Mouse (Mus musculus) adrenal gland, adult 2 months (tissue): ENCODE measurements around the gene Cenpt. TPM values are rescaled to one million over a fixed set of nuclear protein-coding genes. Genes with fewer than 3 reads are reported as not detected.
A peak's percentile ranks its signal among the peaks of the same experiment; 100 is the strongest.

Experiments
- DNase-seq: peaks from one replicate; pipeline ENCODE4 v3.0.0; 2021
- long read RNA-seq: library from polyadenylated mRNA; stranded (forward); transcript quantifications from one replicate; pipeline ENCODE4 v2.0.0, GENCODE M21; 2021
- polyA plus RNA-seq: library from polyadenylated mRNA; depleted of rRNA; stranded (reverse); fragments of >200 nt; gene quantifications from 2 replicates; pipeline ENCODE4 v1.2.3, GENCODE M21; 2012; rRNA removed
- total RNA-seq, 2 experiments: library from RNA; stranded (reverse); gene quantifications; 2 replicates each; pipeline ENCODE4 v1.2.3; 2021

The Cenpt gene
- total RNA-seq (1 to 10 TPM; 5.9 to 6.7 TPM), polyA plus RNA-seq (5.9 and 8.1 TPM in 2 replicates)
- long read RNA-seq, transcript Cenpt-201 (13 exons, 1,814 nt): major isoform, 8 of 9 reads
- long read RNA-seq, partial matches to known transcripts: 1 of 9 reads
- long read RNA-seq, other reads (novel, unspliced or antisense): 0 of 9 reads

- DNase-seq: no peak
Measured at GRCm38 (mm10) chr8:105853178-105853577, at the start of gene Cenpt. Gene Cenpt, minus strand, starts transcription at chr8:105853278.

GRCm38 (mm10) chr8:105900941-105901616 is 48.0 kb upstream of the Cenpt start:
- no peak for DNase-seq

GRCm38 (mm10) chr8:105900180-105900940 is 47.3 kb upstream of the Cenpt start, which contains the start of gene Pskh1:
Gene Pskh1, plus strand, starts transcription at chr8:105900441.
- DNase-seq: peak; percentile 96

GRCm38 (mm10) chr8:105897801-105898480 is 44.9 kb upstream of the Cenpt start:
- DNase-seq: no peak

GRCm38 (mm10) chr8:105893339-105893738 is 40.3 kb upstream of the Cenpt start, which contains the start of gene Nrn1l:
Gene Nrn1l, plus strand, starts transcription at chr8:105893567.
- DNase-seq: peak; percentile 82

- peak; percentile 25 for DNase-seq
Measured at GRCm38 (mm10) chr8:105892432-105892831, 39.4 kb upstream of the Cenpt start.

GRCm38 (mm10) chr8:105890870-105891269 is 37.8 kb upstream of the Cenpt start:
- DNase-seq: no peak

GRCm38 (mm10) chr8:105889756-105890465 is 36.8 kb upstream of the Cenpt start:
- DNase-seq: no peak

GRCm38 (mm10) chr8:105880754-105881520 is 27.9 kb upstream of the Cenpt start, which contains the start of gene Edc4:
Gene Edc4, plus strand, starts transcription at chr8:105880881.
- peak; percentile 91 for DNase-seq

- DNase-seq: no peak
Measured at GRCm38 (mm10) chr8:105874301-105874700, 21.2 kb upstream of the Cenpt start.

GRCm38 (mm10) chr8:105866364-105867029 is 13.4 kb upstream of the Cenpt start:
- no peak for DNase-seq

- DNase-seq: peak; percentile 49
Measured at GRCm38 (mm10) chr8:105861951-105862350, 8.9 kb upstream of the Cenpt start.

GRCm38 (mm10) chr8:105860143-105860981 is 7.3 kb upstream of the Cenpt start, which contains the start of gene Nutf2:
Gene Nutf2, plus strand, starts transcription at chr8:105860580.
- peak; percentile 98 for DNase-seq

GRCm38 (mm10) chr8:105859314-105859713 is 6.2 kb upstream of the Cenpt start:
- DNase-seq: no peak

GRCm38 (mm10) chr8:105858495-105858894 is 5.4 kb upstream of the Cenpt start:
- no peak for DNase-seq

- no peak for DNase-seq
Measured at GRCm38 (mm10) chr8:105856168-105856835, 3.2 kb upstream of the Cenpt start.

- DNase-seq: peak; percentile 58
Measured at GRCm38 (mm10) chr8:105855248-105856167, 2.4 kb upstream of the Cenpt start.
